Mouse (Mus musculus) neural tube, embryonic 15.5 days (tissue): Measurements from ENCODE around the gene Tnfsf11. TPM values are rescaled to one million over a fixed set of nuclear protein-coding genes. Genes with fewer than 3 reads are reported as not detected.

Experiments
- ATAC-seq: fragments of 200-750 bp; cut with Nextera tagmentation; 2 replicates; pipeline ENCODE4 v1.8.0; 2017; ENCODE audit warnings: mild to moderate bottlenecking, moderate TSS enrichment, moderate library complexity; ENCODE audit not compliant: low FRiP score
- H3K27ac ChIP-seq: fragments of 300-500 bp; sonication (generic); replicated peaks from 2 replicates; pipeline ENCODE4 v1.5.1; 2015; ENCODE audit warnings: mild to moderate bottlenecking, inconsistent platforms
- H3K27me3 ChIP-seq: fragments of 300-500 bp; sonication (generic); replicated peaks from 2 replicates; pipeline ENCODE4 v1.6.1; 2015; ENCODE audit warnings: inconsistent platforms
- H3K36me3 ChIP-seq: fragments of 300-500 bp; sonication (generic); 2 replicates; pipeline ENCODE4 v1.6.1; 2015; ENCODE audit warnings: inconsistent platforms
- H3K4me1 ChIP-seq: fragments of 300-500 bp; sonication (generic); 2 replicates; pipeline ENCODE4 v1.6.1; 2015; ENCODE audit warnings: inconsistent platforms
- H3K4me2 ChIP-seq: fragments of 300-500 bp; sonication (generic); 2 replicates; pipeline ENCODE4 v1.6.1; 2015; ENCODE audit warnings: inconsistent platforms, mild to moderate bottlenecking, moderate library complexity
- H3K4me3 ChIP-seq: fragments of 300-500 bp; sonication (generic); replicated peaks from 2 replicates; pipeline ENCODE4 v1.5.1; 2015; ENCODE audit warnings: mild to moderate bottlenecking, inconsistent platforms
- H3K9ac ChIP-seq: fragments of 300-500 bp; sonication (generic); replicated peaks from 2 replicates; pipeline ENCODE4 v1.6.1; 2015; ENCODE audit warnings: mild to moderate bottlenecking, inconsistent platforms
- H3K9me3 ChIP-seq: fragments of 300-500 bp; sonication (generic); replicated peaks from 2 replicates; pipeline ENCODE4 v1.6.1; 2016; ENCODE audit warnings: inconsistent platforms
- WGBS: fragments of 180-500 bp; shearing (Covaris S2); methylation state at CpG from one replicate; pipeline ENCODE4 v1.1.7; 2015; ENCODE audit warnings: mixed read lengths; 5-methylcytosine and 5-hydroxymethylcytosine counted together
- microRNA-seq: library from miRNA; unstranded; fragments of <30 nt; microRNA quantifications from one replicate; pipeline ENCODE4, GENCODE M21; 2017
- polyA plus RNA-seq: library from polyadenylated mRNA; unstranded; fragments of >200 nt; fragmentation: Nextera tagmentation; extraction: Ambion mirVana; gene quantifications from 2 replicates; pipeline ENCODE4 v1.2.1, GENCODE M21; 2015

The Tnfsf11 gene
- polyA plus RNA-seq, 1 experiment from 2014 or later: 0.09 TPM

DNA sequence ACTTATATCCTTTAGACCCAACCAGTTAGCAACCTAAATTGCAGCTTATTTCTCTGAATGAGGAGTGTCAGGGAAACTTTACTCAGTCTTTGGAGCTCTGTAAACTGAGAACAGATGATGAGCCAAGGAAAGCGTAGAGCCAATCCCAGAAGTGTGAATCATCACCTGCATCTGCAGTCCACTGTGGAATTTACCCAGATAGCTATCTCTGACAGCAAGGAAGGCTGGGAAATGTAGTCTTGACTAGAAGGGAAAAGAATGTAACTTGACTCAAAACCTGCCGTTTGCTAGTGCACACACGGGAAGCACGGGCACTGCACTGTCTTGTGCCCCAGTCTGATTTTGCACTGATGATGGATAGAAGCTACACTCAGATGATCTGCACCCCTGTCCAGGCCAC lies 63.0 kb downstream of the Tnfsf11 start:
- ATAC-seq: no peak
- Histone ChIP-seq H3K4me3 (no peak overlapping the region), H3K27ac (no peak overlapping the region), H3K9me3 (no peaks in the 10 kb centered on the region), H3K4me1 (no peaks in the 10 kb centered on the region), H3K4me2 (no peak overlapping the region), H3K9ac (no peak overlapping the region), H3K36me3 (no peaks in the 10 kb centered on the region), H3K27me3 (no peaks in the 10 kb centered on the region)
- WGBS: 74% methylated on average over 4 of the region's 4 CpGs

DNA sequence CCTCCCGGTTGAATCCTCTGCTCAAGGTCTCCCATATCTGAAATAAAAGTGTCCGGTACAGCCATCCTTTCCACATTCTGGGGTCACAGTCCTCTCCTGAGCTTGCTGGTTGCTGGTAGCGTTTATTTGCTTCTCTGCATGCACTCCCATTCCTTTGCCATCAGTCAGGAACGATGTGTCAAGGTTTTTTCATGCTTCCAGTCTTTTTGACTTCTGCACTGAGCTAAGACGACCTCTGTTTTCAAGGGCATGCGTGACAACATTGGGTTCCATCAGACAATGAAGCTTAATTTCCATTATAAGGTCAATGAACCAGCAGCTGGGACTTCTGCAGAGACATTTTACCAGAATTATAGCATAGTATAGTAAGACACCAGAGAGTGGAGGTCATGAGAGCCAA lies 68.5 kb downstream of the Tnfsf11 start:
- H3K27me3 ChIP-seq: no peaks in the 10 kb centered on the region
- H3K9ac ChIP-seq: no peak overlapping the region
- H3K4me3 ChIP-seq: no peak overlapping the region
- H3K4me1 ChIP-seq: no peaks in the 10 kb centered on the region
- ATAC-seq: no peak
- 78% methylated on average over 6 of the region's 6 CpGs for WGBS
- no peak overlapping the region for H3K4me2 ChIP-seq
- H3K27ac ChIP-seq: no peak overlapping the region
- no peaks in the 10 kb centered on the region for H3K9me3 ChIP-seq
- H3K36me3 ChIP-seq: no peaks in the 10 kb centered on the region

DNA sequence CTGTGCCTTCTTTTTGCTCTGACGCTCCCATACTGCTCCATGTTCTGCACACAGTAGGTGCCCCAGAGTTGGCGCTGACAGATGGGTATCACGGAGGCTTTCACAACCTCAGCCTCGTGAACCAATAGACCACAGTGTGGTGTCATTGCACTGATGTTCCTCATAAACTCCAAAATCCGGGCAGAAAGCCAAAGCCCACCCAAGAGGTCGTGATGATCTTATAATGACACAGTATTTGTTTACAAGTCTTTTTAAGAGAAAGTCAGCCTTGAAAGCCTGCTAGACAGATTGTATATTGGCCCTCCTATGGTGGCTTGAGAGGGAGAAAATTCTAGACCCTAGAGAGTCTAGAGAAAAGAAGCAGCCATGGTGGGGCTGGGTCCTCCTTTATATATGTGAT lies 70.6 kb downstream of the Tnfsf11 start:
- H3K36me3 ChIP-seq: no peaks in the 10 kb centered on the region
- no peak overlapping the region for H3K27ac ChIP-seq
- H3K4me1 ChIP-seq: no peaks in the 10 kb centered on the region
- no peak overlapping the region for H3K4me2 ChIP-seq
- H3K9me3 ChIP-seq: no peaks in the 10 kb centered on the region
- H3K27me3 ChIP-seq: no peaks in the 10 kb centered on the region
- no peak overlapping the region for H3K4me3 ChIP-seq
- WGBS: 77% methylated on average over 6 of the region's 6 CpGs
- H3K9ac ChIP-seq: no peak overlapping the region
- ATAC-seq: no peak

DNA sequence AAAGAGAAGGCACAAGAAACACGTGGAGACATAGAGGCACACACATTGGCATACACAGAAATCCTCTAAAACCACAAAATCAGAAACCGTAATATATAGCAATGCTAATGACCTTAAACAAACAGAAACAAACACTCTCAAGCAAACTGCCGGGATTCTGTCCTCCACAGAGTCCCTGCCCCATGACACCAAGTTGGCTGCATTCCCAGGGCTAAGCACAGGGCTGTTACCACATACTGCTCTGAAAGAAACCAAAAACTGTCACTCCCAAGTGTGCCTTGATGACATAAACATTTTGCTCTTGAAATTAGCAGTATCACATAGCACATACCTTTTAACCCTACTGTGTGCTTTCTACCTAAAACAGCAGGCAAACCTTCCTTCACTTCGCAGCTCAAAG lies 71.7 kb downstream of the Tnfsf11 start:
- no peak overlapping the region for H3K9ac ChIP-seq
- no peak overlapping the region for H3K4me2 ChIP-seq
- no peaks in the 10 kb centered on the region for H3K36me3 ChIP-seq
- H3K9me3 ChIP-seq: no peaks in the 10 kb centered on the region
- no peaks in the 10 kb centered on the region for H3K4me1 ChIP-seq
- no peak for ATAC-seq
- H3K27me3 ChIP-seq: no peaks in the 10 kb centered on the region
- no peak overlapping the region for H3K27ac ChIP-seq
- 64% methylated on average over 4 of the region's 4 CpGs for WGBS
- no peak overlapping the region for H3K4me3 ChIP-seq

DNA sequence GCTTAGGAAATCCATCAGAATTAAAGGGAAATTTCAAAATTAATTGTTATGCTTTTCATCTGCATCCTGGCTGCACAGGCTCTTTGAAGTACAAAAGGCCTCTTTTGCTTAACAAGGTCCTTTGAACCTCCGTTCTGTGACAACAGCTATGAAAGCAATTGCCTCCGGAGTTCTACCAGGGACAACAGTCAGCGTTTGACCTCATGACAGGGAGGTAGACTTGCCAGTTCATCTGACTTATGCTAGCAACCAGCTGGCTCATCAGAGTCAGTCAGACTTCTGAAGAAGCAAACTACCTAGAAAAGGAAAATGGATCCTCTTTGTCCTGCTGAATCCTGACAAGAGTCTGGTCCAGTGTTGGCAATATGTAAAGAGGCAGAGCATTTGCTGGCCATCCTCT lies 72.5 kb downstream of the Tnfsf11 start:
- WGBS: 28% methylated on average over 3 of the region's 3 CpGs
- H3K27ac ChIP-seq: no peak overlapping the region
- H3K4me1 ChIP-seq: no peaks in the 10 kb centered on the region
- H3K9ac ChIP-seq: no peak overlapping the region
- no peaks in the 10 kb centered on the region for H3K36me3 ChIP-seq
- H3K4me2 ChIP-seq: no peak overlapping the region
- no peak overlapping the region for H3K4me3 ChIP-seq
- ATAC-seq: no peak
- H3K9me3 ChIP-seq: no peaks in the 10 kb centered on the region
- no peaks in the 10 kb centered on the region for H3K27me3 ChIP-seq

DNA sequence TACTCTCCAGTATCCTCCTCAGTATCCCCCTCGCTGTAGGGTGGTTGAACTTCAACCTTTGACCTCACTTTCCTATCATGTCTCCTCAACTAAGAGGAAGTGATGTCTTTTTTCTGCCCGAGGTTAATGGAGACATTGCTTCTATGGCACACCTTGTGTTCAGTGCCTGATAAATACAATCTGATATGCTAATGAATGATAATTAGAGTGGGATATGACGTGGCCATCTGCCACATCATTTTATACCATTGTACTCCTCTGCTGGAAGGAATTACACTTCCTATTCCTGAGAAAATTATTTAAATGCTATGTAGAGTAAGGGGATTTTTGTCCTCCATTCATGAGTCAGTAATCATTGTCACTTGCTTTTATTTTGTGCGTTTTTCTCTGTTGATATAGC lies 78.8 kb downstream of the Tnfsf11 start:
- no peak for ATAC-seq
- no peaks in the 10 kb centered on the region for H3K4me1 ChIP-seq
- H3K4me2 ChIP-seq: no peak overlapping the region
- no peak overlapping the region for H3K9ac ChIP-seq
- no peaks in the 10 kb centered on the region for H3K9me3 ChIP-seq
- no peak overlapping the region for H3K27ac ChIP-seq
- H3K27me3 ChIP-seq: no peaks in the 10 kb centered on the region
- H3K4me3 ChIP-seq: no peak overlapping the region
- H3K36me3 ChIP-seq: no peaks in the 10 kb centered on the region
- WGBS: 67% methylated on average over 4 of the region's 4 CpGs

Small RNAs within 50 kb of the gene (microRNA-seq; reads per million reads assigned to microRNA genes)
- not detected for gene Gm23652

Other genes with a start within 250 kb of the Tnfsf11 start
- 1.1 and 1.2 TPM in 2 replicates for gene Fam216b, start 219.0 kb downstream of the Tnfsf11 start, polyA plus RNA-seq
- 31.5 and 32.4 TPM in 2 replicates for gene Akap11, start 228.8 kb upstream of the Tnfsf11 start, polyA plus RNA-seq